Mouse (Mus musculus) c-Kit-positive CD71-positive TER-119-positive erythroid progenitor cells, embryonic 14.5 days (primary cell): ENCODE results near the gene Siglec1.
A peak's percentile ranks its signal among the peaks of the same experiment; 100 is the strongest.
"Not testable (repeated sequence)": the region's sequence is repeated elsewhere in the genome, so short reads cannot be mapped to it uniquely, and the experiment has no call there.

Experiments used
- DNase-seq: peaks from one replicate; pipeline ENCODE4 v3.0.0-alpha.2; 2013; ENCODE audit warnings: low spot score

Gene Siglec1

DNA sequence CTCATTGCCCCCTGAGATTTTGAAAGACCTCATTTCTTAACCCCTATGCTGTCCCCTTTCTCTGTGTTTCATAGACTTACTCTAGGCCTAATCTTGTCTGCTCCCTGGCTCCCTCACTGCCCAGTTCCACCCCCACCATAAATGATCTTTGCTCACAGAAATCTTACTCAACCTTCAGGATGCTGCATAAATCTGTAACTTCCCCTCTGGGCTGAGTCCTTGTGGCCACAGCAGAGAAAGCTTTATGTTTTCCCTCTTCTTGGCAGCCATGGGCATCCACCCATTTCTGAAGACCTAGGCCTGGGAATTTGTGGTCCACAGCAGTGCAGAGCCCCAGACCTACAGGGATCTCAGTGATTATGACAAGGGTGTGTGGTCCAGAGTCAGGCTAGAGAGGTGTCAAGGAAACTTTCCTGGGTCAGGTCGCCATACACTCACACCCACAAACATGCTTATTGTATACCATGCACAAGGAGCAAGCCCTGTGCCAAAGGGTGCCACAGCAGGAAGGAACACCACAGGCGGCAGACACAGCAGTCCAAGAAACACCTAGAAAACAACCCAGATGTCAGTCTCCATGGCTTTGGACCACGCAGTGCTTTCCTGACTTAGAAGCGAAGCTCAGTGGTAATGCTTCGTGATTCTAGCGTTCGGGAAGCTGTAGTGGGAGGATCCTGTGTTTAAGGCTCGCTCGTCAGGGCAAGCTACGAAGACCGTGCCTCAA, at the start of gene Siglec1:
TSS of gene Siglec1 (minus strand) at position 99 of the 724 bp plus-strand sequence.
- no peak for DNase-seq

DNA sequence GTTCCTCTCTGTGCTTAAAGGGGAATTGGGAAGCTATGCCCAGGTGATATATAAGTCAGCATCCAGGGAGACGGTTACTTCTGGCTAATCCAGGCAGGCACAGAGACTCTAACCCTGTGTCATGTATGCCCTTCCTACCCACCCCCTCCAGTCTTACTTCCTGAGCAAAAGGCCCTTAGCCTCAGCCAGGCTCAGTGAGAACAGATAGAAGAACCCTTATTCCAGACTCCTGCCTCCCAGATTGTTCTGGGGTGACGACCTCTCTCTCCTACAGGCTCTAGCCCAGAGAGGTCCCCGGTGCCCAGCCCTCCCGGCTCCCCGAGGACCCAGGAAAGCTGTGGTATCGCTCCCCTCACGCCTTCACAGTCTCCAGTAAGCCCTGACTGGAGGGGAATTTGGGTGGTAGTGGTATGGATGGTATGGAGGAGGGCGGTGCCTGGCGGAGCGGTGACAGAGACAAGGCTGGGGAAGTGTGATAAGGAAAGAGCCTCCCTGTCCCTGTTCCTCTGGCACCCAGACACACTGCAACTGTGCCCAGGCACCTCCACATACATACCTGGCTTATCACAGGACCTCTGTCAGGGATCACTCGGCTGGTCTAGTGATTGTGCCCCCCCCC, 49.1 kb upstream of the Siglec1 start:
- DNase-seq = peak; percentile 90

DNA sequence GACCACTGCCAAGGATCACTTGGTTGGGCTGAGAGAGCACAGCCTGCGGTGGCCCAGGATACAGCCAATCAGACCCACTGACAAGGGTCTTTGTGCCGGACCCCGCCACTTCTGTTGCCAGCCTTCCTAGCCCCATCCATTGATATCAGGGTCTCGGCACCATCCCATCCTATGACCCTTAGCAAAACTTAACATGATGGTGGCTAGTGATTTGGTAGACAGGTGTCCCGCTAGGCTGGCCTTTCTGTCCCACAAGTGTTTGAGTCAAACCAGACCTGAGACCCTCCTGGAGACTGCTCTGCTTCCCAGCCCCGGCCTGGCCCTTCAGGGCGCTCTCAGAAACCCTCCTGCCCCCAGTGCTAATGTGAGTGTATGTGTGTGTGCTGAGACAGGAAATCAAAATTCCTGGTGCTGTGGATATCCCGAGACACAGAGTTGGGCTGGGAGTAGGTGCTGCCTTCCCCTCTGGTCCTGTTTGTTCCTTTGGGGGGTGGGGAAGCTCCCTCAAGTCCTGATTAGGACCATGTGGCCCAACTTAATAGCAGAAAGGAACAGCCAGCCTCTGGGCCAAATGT, 48.3 kb upstream of the Siglec1 start:
- no peak for DNase-seq

DNA sequence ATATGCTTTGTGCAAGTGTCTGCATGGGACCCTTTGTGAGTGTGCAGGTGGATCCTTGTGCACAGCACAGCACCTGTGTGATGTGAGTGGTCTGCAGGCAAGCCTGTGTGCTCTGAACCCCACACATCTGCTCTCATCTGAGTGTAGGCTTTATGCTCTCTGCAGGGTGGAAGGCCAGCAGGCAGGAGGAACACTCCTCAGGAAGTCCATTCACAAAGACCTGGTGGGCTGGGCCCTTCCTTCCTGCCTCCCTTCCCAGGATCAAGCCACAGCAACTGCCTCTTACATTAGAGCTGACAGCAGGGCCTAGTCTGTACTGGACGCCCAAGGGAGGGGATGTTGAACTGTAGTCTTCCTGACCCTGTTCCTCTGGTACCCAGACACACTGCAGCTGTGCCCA, 47.8 kb upstream of the Siglec1 start:
- DNase-seq = no peak

DNA sequence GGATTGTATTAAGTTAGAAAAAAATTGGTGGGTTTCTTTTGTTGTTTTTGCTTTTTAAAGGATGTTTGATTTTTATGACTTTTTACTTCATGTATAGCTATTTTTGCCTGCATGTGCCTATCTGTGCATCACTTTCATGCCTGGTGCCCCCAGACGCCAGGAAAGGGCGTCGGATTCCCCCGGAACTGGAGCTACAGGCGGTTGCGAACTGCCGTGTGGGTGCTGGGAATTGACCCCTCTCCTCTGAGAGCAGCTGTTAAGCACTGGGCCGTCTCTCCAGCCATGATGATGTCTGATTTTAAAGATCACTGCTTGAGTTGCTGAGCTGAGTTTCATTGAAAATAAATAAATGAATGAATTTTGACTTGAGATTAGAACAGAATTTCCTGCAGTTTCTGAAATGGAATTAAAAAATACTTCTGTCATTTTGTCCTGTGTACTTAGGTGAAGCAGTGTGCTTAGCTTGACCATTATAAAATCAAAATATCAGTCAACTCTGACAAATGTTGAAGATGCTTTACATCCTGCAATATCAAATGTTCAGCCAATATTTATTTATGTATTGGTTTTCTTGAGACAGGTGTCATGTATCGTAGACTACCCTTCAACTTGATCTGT, 46.5 kb upstream of the Siglec1 start, which contains the start of gene Gm11037:
TSS of gene Gm11037 (plus strand) at position 568 of the 618 bp plus-strand sequence.
- DNase-seq = no peak

- DNase-seq = no peak
These were observed 45.7 kb upstream of the Siglec1 start for GRCm38 (mm10) chr2:131132111-131132888.

- DNase-seq = no peak
These were observed 44.3 kb upstream of the Siglec1 start for GRCm38 (mm10) chr2:131130849-131131248.

DNA sequence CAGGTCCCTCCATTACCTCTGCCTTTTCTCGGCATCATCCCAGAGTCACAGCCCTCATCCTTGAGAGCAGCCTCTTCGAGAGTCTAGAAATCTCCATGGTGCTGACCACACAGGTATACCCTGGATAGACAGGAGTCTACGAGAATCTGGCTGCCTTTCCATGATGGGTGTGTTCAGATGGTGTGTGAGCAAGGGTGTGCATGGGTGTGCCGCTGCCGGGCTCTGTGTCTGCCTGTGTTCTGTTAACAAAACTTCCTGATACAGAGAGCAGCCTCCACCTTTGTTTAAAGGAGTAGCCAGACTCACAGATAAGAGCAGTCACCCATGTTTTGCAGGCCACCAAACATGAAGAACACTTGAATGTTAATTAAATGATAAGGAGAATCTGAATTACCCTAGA, 43.3 kb upstream of the Siglec1 start:
- DNase-seq = peak; percentile 66

- DNase-seq = no peak
These were observed 42.1 kb upstream of the Siglec1 start for GRCm38 (mm10) chr2:131128636-131129157.

GRCm38 (mm10) chr2:131128211-131128610, 41.6 kb upstream of the Siglec1 start:
- DNase-seq = no peak

DNA sequence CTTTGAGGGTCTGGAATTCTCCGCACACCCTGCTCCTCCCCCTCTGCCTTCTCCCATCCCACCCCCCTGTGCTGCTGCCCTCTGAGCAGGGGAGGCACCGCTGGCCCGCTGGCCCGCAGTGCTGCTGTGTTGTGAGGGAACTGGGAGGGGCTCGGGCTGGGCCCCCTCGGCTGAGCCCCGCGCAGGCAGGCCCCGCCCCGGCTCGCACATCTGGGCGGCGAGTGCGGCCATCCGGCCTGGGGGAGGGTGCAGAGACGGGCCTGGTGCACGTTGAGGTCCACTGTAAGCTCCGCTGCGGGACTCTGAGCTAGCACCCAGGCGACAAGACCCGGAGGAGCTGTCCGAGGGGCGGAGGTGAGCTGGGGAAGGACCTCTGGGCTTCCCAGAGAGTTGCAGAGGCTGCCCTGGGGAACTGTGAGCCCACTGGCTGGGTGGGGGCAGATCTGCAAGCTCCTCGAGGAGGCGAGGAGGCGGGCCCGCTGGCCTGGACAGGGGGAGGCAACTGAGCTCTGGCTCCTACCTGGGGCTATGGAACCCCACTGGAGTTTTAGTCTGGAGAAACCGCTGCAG, 40.7 kb upstream of the Siglec1 start, which contains the start of gene Hspa12b:
TSS of gene Hspa12b (plus strand) at position 120 of the 570 bp plus-strand sequence.
- DNase-seq = no peak

- DNase-seq = no peak
These were observed 39.6 kb upstream of the Siglec1 start for GRCm38 (mm10) chr2:131125964-131126815.

- no peak for DNase-seq
These were observed 38.8 kb upstream of the Siglec1 start for GRCm38 (mm10) chr2:131125157-131125963.

DNA sequence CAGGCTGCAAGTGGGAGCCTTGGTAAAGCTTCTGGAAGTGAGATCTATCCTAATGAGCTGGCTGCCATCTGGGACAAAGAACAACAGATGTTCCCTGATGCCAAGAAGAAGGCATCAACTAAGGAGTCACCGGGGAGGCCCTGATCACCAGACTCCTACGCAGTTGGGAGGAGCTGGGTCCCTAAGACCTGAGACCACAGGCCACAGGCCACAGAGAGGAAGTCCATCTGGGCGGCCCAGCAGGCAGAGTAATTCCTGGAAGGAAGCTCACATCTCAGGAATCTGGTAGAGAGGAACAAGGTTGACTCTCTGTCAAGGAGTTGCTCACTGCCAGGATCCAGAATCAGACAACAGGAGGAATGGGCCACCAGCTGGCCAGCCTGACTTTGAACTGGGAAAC, 37.6 kb upstream of the Siglec1 start:
- no peak for DNase-seq

- DNase-seq = no peak
These were observed 32.5 kb upstream of the Siglec1 start for GRCm38 (mm10) chr2:131118968-131119574.

DNA sequence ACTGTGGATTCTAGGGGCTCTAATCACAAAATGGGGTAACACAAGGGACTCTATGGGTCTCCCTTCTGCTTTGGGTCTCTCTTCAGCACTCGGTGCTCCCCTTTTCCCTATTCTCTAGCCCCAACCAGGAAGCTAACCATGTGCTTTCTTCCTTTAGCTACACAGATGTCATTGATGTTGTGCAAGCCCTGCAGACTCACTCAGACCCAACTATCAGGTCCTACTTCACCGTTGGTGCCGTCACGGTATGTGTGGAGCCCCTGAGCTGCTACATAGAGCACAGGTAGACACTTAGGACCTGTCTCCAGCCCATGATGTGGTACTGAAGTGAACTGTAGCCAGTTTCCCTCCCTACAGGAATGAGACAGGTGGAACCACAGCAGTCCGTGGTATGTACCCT, 19.4 kb upstream of the Siglec1 start:
- DNase-seq = no peak

- not testable (repeated sequence) for DNase-seq
These were observed 18.5 kb upstream of the Siglec1 start for GRCm38 (mm10) chr2:131105061-131105460.

GRCm38 (mm10) chr2:131104021-131104420, 17.5 kb upstream of the Siglec1 start:
- no peak for DNase-seq

- no peak for DNase-seq
These were observed 15.0 kb upstream of the Siglec1 start for GRCm38 (mm10) chr2:131101530-131101929.
